Mouse (Mus musculus): Measurements from ENCODE around the gene Usp8. TPM values are rescaled to one million over a fixed set of nuclear protein-coding genes. Genes with fewer than 3 reads are reported as not detected.
A peak's percentile ranks its signal among the peaks of the same experiment; 100 is the strongest.

Gene Usp8
- polyA plus RNA-seq, 1 experiment from 2014 or later: 42.9 TPM

DNA sequence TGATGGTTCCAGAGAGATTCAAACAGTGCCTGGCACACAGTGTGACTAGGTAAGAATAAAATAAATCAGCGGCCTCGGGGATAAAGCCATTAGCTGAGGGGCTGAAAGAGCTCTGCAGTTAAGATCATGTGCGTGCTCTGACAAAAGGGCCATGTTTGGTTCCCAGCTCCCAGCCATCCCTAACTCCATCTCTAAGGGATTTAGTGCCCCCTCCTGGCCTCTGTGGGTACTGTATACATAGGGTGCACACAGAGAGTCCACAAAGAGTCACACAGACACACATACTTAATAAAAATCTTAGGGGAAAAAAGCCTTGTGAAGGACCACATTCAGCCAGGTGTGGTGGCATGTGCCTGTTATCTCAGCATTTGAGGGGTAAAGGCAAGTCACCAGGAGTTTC is 60.5 kb downstream of the Usp8 start:
- no peaks in the 10 kb centered on the region for H3K4me1 ChIP-seq (ENCODE audit: control insufficient read depth, insufficient read depth, low read length)
- no peak for ATAC-seq (ENCODE audit: low read depth)
- H3K36me3 ChIP-seq (ENCODE audit: control insufficient read depth, insufficient read depth, low read length): peaks cover 7% of the 10 kb centered on the region; the same call in 1 of the 2 replicates
- no peaks in the 10 kb centered on the region for H3K9me3 ChIP-seq (ENCODE audit: control insufficient read depth, low read length)
- no peak overlapping the region for H3K4me3 ChIP-seq (ENCODE audit: low read depth, low read length)
- H3K27ac ChIP-seq (replicated peaks; ENCODE audit: low read depth, low read length): no peak overlapping the region
- no peak overlapping the region for H3K9ac ChIP-seq (ENCODE audit: low read depth, low read length)
- WGBS: 94% methylated on average over 3 of the region's 3 CpGs
- no peaks in the 10 kb centered on the region for H3K27me3 ChIP-seq (replicated peaks; ENCODE audit: control insufficient read depth, insufficient read depth, low read length)
- DNase-seq (ENCODE audit: low spot score): no peak
- no peak overlapping the region for H3K4me2 ChIP-seq (ENCODE audit: low read depth, low read length)

DNA sequence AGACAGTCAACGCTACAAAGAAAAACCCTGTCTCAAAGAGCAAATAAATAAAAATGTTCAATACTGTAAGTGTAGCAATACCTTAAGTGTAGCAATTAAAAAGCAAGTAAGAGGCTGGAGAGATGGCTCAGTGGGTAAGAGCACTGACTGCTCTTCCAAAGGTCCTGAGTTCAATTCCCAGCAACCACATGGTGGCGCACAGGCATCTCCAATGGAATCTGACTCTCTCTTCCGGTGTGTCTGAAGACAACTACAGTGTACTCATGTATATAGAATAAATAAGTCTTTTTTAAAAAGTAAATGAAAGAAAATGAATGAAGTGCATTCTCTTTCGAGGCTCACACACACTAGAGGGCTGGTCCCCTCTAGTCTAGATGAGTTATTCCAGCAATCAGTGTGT is 61.1 kb downstream of the Usp8 start:
- no peak for ATAC-seq (ENCODE audit: low read depth)
- Histone ChIP-seq H3K9me3 (ENCODE audit: control insufficient read depth, low read length) (no peaks in the 10 kb centered on the region), H3K4me3 (ENCODE audit: low read depth, low read length) (no peak overlapping the region), H3K4me2 (ENCODE audit: low read depth, low read length) (no peak overlapping the region), H3K27ac (replicated peaks; ENCODE audit: low read depth, low read length) (no peak overlapping the region), H3K4me1 (ENCODE audit: control insufficient read depth, insufficient read depth, low read length) (no peaks in the 10 kb centered on the region), H3K9ac (ENCODE audit: low read depth, low read length) (no peak overlapping the region), H3K27me3 (replicated peaks; ENCODE audit: control insufficient read depth, insufficient read depth, low read length) (no peaks in the 10 kb centered on the region), H3K36me3 (ENCODE audit: control insufficient read depth, insufficient read depth, low read length) (0 out of 2 replicates have a peak, but pooled peaks cover 3% of the 10 kb centered on the region)
- 75% methylated on average over 4 of the region's 4 CpGs for WGBS
- no peak for DNase-seq (ENCODE audit: low spot score)

DNA sequence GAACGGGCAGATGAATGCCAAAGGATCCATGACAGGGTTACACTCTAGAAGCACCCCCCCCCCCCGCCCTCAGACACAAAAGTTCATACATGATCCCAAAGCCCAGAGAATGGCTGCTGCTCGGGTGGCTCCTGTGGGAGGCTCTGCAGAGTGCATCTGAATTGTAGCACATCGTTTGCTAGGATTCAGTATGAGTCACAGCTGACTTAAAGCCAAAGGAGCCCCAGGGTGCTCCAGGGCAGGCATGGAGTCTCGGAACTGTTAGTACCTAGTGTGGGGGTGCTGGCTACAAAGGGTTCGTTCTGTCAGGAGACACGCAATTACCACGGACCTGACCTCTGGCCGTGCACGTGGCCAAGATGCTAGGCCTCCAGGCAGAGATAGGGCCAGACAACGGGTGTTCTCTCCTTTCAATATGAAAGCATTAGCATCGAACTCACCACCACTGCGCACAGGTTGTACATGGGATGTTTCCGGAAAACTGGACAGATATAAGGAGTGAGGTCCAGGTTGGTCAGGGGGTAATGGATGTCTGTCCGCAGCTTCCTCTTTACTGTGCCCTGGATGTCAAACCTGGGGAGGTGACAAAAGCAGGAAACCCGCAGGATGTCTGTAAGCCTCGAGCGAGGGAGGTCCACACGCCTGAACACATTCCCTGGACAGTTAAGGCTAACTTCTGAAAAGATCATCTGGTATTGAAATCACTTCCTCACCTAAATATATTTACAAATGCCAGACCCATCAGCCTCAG is 62.5 kb downstream of the Usp8 start:
- DNase-seq (ENCODE audit: low spot score): peak; percentile 5
- no peaks in the 10 kb centered on the region for H3K36me3 ChIP-seq (ENCODE audit: control insufficient read depth, insufficient read depth, low read length)
- WGBS: 59% methylated on average over 19 of the region's 19 CpGs
- H3K4me1 ChIP-seq (ENCODE audit: control insufficient read depth, insufficient read depth, low read length): no peaks in the 10 kb centered on the region
- H3K27ac ChIP-seq (replicated peaks; ENCODE audit: low read depth, low read length): no peak overlapping the region
- no peaks in the 10 kb centered on the region for H3K27me3 ChIP-seq (replicated peaks; ENCODE audit: control insufficient read depth, insufficient read depth, low read length)
- H3K4me2 ChIP-seq (ENCODE audit: low read depth, low read length): no peak overlapping the region
- H3K9me3 ChIP-seq (ENCODE audit: control insufficient read depth, low read length): no peaks in the 10 kb centered on the region
- H3K4me3 ChIP-seq (ENCODE audit: low read depth, low read length): no peak overlapping the region
- no peak overlapping the region for H3K9ac ChIP-seq (ENCODE audit: low read depth, low read length)
- no peak for ATAC-seq (ENCODE audit: low read depth)

DNA sequence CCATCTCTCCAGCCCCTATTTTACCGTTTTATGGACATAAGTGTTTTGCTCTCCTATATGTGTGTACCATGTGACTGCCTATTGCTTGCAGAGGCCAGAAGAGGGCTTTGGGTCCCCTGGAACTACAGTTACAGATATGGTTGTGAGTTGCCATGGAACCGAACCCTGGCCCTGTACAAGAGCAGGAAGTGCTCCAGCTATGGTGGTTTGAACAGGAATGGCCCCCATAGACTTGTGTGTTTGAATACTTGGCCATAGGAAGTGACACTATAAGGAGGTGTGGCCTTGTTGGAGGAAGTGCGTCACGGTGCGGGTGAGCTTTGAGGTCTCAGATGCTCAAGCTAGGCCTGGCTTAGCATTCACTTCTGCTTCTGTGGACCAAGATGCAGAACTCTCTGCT is 65.1 kb downstream of the Usp8 start:
- Histone ChIP-seq H3K4me2 (ENCODE audit: low read depth, low read length) (no peak overlapping the region), H3K4me1 (ENCODE audit: control insufficient read depth, insufficient read depth, low read length) (no peaks in the 10 kb centered on the region), H3K27ac (replicated peaks; ENCODE audit: low read depth, low read length) (no peak overlapping the region), H3K4me3 (ENCODE audit: low read depth, low read length) (no peak overlapping the region), H3K36me3 (ENCODE audit: control insufficient read depth, insufficient read depth, low read length) (no peaks in the 10 kb centered on the region), H3K9ac (ENCODE audit: low read depth, low read length) (no peak overlapping the region), H3K9me3 (ENCODE audit: control insufficient read depth, low read length) (no peaks in the 10 kb centered on the region), H3K27me3 (replicated peaks; ENCODE audit: control insufficient read depth, insufficient read depth, low read length) (no peaks in the 10 kb centered on the region)
- 89% methylated on average over 5 of the region's 5 CpGs for WGBS
- DNase-seq (ENCODE audit: low spot score) (no peak), ATAC-seq (ENCODE audit: low read depth) (no peak)

DNA sequence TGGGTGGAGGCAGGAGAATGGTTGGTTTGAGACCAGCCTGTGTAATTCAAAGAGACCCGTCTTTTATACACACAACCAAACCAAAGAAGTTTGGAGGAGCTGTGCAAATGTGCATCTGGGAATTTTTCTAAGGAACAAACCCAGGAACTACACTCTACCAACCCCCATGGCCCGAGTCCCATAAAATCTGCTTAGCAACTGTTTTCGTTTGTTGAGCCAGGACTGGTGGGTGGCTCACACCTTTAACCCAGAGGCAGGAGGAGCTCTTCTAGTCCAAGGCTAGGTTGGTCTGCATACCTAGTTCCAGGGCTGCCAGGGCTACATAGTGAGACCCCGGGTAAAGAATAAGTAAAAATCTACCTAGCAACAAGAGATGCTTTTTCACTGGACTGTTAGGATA is 68.8 kb downstream of the Usp8 start:
- no peak overlapping the region for H3K27ac ChIP-seq (replicated peaks; ENCODE audit: low read depth, low read length)
- no peaks in the 10 kb centered on the region for H3K9me3 ChIP-seq (ENCODE audit: control insufficient read depth, low read length)
- WGBS: 77% methylated on average over 4 of the region's 4 CpGs

DNA sequence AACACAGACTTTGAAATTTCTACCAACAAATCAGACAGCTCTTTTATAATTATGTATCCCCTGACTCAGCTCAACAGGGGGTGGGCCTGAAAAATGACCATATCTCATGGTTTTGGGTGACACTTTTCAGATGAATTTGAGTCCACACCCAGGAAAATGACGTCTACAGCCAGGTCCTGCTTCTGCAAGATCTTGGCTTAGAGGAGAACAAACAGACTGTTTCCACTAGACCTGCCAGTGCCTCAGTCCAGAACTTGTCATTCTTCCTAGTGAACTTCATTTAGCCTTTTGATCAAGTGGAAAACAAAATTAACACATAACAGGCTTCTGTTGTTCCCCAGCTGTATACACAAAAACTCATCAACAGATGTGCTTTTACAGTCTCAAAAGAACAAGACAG is 69.3 kb downstream of the Usp8 start:
- 49% methylated on average over 1 of the region's 1 CpGs for WGBS
- ATAC-seq (ENCODE audit: low read depth) (no peak), DNase-seq (ENCODE audit: low spot score) (peak; percentile 8)
- Histone ChIP-seq H3K27me3 (replicated peaks; ENCODE audit: control insufficient read depth, insufficient read depth, low read length) (no peaks in the 10 kb centered on the region), H3K9me3 (ENCODE audit: control insufficient read depth, low read length) (no peaks in the 10 kb centered on the region), H3K4me3 (ENCODE audit: low read depth, low read length) (no peak overlapping the region), H3K27ac (replicated peaks; ENCODE audit: low read depth, low read length) (no peak overlapping the region), H3K9ac (ENCODE audit: low read depth, low read length) (no peak overlapping the region), H3K4me1 (ENCODE audit: control insufficient read depth, insufficient read depth, low read length) (no peaks in the 10 kb centered on the region), H3K36me3 (ENCODE audit: control insufficient read depth, insufficient read depth, low read length) (no peaks in the 10 kb centered on the region), H3K4me2 (ENCODE audit: low read depth, low read length) (no peak overlapping the region)

More for the DNA sequence above, 68.8 kb downstream of the Usp8 start:
- H3K4me1 ChIP-seq (ENCODE audit: control insufficient read depth, insufficient read depth, low read length): no peaks in the 10 kb centered on the region
- H3K4me3 ChIP-seq (ENCODE audit: low read depth, low read length): no peak overlapping the region
- DNase-seq (ENCODE audit: low spot score): no peak
- H3K36me3 ChIP-seq (ENCODE audit: control insufficient read depth, insufficient read depth, low read length): no peaks in the 10 kb centered on the region
- no peak for ATAC-seq (ENCODE audit: low read depth)
- no peaks in the 10 kb centered on the region for H3K27me3 ChIP-seq (replicated peaks; ENCODE audit: control insufficient read depth, insufficient read depth, low read length)
- no peak overlapping the region for H3K9ac ChIP-seq (ENCODE audit: low read depth, low read length)
- H3K4me2 ChIP-seq (ENCODE audit: low read depth, low read length): no peak overlapping the region

DNA sequence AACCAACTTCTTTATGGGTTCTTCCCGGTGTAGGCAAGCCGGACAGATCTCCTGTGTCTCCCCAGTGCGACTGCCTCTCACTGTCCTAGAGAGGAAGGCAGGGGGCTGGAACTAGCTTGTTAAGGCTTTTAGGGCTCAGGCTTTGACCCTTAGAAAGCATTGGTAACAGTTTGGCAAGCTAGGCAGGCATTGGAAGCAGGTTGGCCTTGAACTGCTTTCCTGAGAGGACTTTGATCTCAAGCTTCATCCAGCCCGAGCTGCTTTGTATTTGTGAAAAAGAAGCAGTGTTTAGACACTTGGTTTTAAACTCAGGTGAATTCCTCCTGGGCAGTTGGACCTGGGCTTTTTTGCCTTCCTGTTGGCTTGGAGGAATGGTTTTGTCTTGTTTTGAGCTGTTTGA is 71.7 kb downstream of the Usp8 start:
- Histone ChIP-seq H3K9ac (ENCODE audit: low read depth, low read length) (no peak overlapping the region), H3K4me1 (ENCODE audit: control insufficient read depth, insufficient read depth, low read length) (no peaks in the 10 kb centered on the region), H3K27me3 (replicated peaks; ENCODE audit: control insufficient read depth, insufficient read depth, low read length) (no peaks in the 10 kb centered on the region), H3K27ac (replicated peaks; ENCODE audit: low read depth, low read length) (no peak overlapping the region), H3K4me3 (ENCODE audit: low read depth, low read length) (no peak overlapping the region), H3K4me2 (ENCODE audit: low read depth, low read length) (no peak overlapping the region), H3K36me3 (ENCODE audit: control insufficient read depth, insufficient read depth, low read length) (no peaks in the 10 kb centered on the region), H3K9me3 (ENCODE audit: control insufficient read depth, low read length) (no peaks in the 10 kb centered on the region)
- ATAC-seq (ENCODE audit: low read depth): no peak
- no peak for DNase-seq (ENCODE audit: low spot score)
- 81% methylated on average over 4 of the region's 4 CpGs for WGBS

DNA sequence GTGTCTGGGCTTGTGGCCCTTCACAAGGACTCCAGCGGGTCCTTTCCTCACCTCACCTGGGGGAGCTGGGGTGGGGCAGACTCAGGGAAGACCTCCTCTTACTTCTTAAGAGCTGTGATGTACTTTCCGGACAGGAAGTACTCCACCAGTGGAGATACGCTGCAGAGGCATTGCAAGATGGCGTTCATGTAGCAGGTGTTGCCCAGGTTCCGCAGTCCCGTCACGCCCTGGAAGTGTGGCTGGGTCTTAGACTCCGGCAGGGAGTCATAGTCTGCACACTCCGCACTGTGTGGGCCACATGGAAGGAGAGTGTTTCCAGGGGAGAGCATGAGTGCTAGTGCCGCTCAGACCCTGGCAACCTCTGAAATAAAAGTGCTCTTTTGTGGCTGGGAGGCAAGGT is 73.2 kb downstream of the Usp8 start:
- H3K36me3 ChIP-seq (ENCODE audit: control insufficient read depth, insufficient read depth, low read length): no peaks in the 10 kb centered on the region
- 93% methylated on average over 10 of the region's 10 CpGs for WGBS
- DNase-seq (ENCODE audit: low spot score) (no peak), ATAC-seq (ENCODE audit: low read depth) (no peak)
- no peak overlapping the region for H3K27ac ChIP-seq (replicated peaks; ENCODE audit: low read depth, low read length)
- no peaks in the 10 kb centered on the region for H3K9me3 ChIP-seq (ENCODE audit: control insufficient read depth, low read length)
- H3K9ac ChIP-seq (ENCODE audit: low read depth, low read length): no peak overlapping the region
- H3K4me2 ChIP-seq (ENCODE audit: low read depth, low read length): no peak overlapping the region
- no peak overlapping the region for H3K4me3 ChIP-seq (ENCODE audit: low read depth, low read length)
- H3K27me3 ChIP-seq (replicated peaks; ENCODE audit: control insufficient read depth, insufficient read depth, low read length): no peaks in the 10 kb centered on the region
- H3K4me1 ChIP-seq (ENCODE audit: control insufficient read depth, insufficient read depth, low read length): no peaks in the 10 kb centered on the region

DNA sequence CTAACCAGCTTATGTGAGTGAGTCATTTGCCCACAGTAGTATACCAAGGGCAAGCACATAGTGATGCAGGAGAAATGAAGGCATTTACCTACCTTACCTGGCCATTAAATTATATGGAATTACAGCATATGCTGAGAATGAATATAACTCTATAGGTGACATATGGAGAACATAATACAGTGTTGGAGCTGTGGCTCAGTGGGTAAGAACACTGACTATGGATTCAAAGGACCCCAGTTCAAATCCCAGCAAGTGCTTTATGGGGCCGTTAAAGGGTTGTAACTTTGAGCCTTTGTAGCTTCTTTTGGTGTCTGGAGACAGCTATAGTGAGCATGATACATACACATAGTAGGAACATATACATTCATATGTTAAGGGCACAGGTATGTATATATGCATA is 74.3 kb downstream of the Usp8 start:
- H3K27ac ChIP-seq (replicated peaks; ENCODE audit: low read depth, low read length): no peak overlapping the region
- DNase-seq (ENCODE audit: low spot score) (no peak), ATAC-seq (ENCODE audit: low read depth) (no peak)
- no peak overlapping the region for H3K4me3 ChIP-seq (ENCODE audit: low read depth, low read length)
- no peaks in the 10 kb centered on the region for H3K36me3 ChIP-seq (ENCODE audit: control insufficient read depth, insufficient read depth, low read length)
- no peak overlapping the region for H3K4me2 ChIP-seq (ENCODE audit: low read depth, low read length)
- 92% methylated on average over 1 of the region's 1 CpGs for WGBS
- H3K27me3 ChIP-seq (replicated peaks; ENCODE audit: control insufficient read depth, insufficient read depth, low read length): no peaks in the 10 kb centered on the region
- H3K9ac ChIP-seq (ENCODE audit: low read depth, low read length): no peak overlapping the region
- no peaks in the 10 kb centered on the region for H3K9me3 ChIP-seq (ENCODE audit: control insufficient read depth, low read length)
- no peaks in the 10 kb centered on the region for H3K4me1 ChIP-seq (ENCODE audit: control insufficient read depth, insufficient read depth, low read length)

Measured in embryonic facial prominence, embryonic 14.5 days (tissue).